Mouse (Mus musculus): ENCODE results near the gene Dixdc1. TPM values are rescaled to one million over a fixed set of nuclear protein-coding genes. Genes with fewer than 3 reads are reported as not detected.

Gene Dixdc1
- total RNA-seq (2021), result 1 to 10 TPM; 2.1 to 4.7 TPM
- long read RNA-seq, experiment 1, result 0 reads
- long read RNA-seq, experiment 2, full-length matches to known transcripts, result 1 of 1 reads
- long read RNA-seq, experiment 2, partial matches to known transcripts, result 0 of 1 reads
- long read RNA-seq, experiment 2, other reads (novel, unspliced or antisense), result 0 of 1 reads

DNA sequence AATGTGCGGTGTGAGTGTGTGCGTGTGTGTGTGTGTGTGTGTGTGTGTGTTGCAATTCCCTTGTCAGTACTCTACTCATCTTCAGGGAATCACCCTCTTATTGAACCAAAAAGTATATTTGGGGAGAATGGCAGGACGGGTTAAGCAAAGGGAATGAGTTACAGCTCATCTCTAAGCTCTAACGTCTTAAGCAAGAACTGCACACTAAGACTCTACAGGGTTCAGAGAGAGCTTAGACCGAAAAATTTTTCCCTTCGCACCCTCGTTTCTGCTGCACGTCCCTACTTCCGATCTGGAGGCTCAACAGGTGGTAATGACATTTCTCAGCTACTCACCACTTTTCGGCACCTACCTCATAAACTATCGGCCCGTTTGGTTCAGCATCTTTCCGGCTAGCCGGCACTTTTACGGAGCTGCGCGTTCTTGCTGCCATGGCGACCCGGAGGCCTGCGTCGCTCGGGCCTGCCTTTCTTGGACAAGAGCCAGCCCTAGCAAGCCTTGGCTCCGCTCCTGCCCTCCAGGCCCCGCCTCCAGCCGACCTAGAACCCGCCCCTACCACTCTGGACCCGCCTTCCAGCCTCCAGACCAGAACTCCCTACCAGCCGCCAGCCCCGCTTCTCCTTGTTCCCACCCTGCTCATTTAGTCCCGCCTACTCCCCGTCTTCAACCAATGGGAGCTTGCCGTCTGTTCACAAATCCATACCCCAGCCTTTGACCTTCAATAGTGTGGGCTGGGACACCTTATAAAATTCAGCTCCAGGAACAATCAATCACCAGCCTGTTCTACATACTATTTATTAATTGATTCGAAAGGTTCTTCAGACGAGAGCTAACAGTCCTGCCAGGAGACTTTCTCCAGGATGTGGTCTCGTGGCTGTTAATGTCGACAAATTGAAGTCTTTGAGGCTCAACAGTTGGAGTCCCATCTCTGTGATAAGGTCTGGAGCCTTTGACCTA, at the start of gene Dixdc1:
Dixdc1 (minus strand) TSS at position 604 of the 957 bp plus-strand sequence.
- peak; percentile 96 for DNase-seq (ENCODE audit: low spot score)

- DNase-seq (ENCODE audit: low spot score), result no peak
Measured at GRCm38 (mm10) chr9:50782155-50782554, 42.8 kb upstream of the Dixdc1 start.

DNA sequence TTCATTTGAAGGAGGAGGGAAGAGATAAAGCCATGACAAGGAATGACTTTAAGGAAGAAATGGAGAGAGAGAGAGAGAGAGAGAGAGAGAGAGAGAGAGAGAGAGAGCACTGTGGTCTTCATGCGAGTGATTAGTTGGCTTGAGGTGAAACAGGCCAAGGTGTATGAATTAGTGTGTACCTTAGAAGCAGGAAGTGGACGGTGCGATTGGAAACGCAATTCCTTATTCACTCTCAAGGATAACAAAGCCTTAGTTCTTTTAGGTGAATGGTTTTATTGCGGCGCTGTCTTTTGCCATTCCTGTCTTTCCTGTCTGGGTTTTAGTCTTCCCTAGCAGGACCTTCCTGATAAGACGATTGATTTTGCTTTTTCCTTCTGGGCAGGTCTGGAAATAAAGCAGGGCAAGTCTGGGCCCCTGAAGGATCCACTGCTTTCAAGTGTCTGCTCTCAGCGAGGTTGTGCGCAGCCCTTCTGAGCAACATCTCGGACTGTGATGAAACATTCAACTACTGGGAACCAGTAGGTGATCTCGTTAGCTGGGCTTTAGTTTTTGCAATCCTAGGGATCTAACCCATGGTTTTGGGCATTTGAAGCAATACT, 36.9 kb upstream of the Dixdc1 start:
- no peak for DNase-seq (ENCODE audit: low spot score)

- no peak for DNase-seq (ENCODE audit: low spot score)
Measured at GRCm38 (mm10) chr9:50775662-50776126, 36.4 kb upstream of the Dixdc1 start.

- DNase-seq (ENCODE audit: low spot score), result peak; percentile 89
Measured at GRCm38 (mm10) chr9:50774991-50775612, 35.8 kb upstream of the Dixdc1 start, which contains the start of the genes Alg9 and 1110032A03Rik. Gene Alg9, plus strand, starts transcription at chr9:50775019. Gene 1110032A03Rik, minus strand, starts transcription at chr9:50775520.

- no peak for DNase-seq (ENCODE audit: low spot score)
Measured at GRCm38 (mm10) chr9:50774026-50774462, 34.7 kb upstream of the Dixdc1 start.

GRCm38 (mm10) chr9:50770011-50770410, 30.7 kb upstream of the Dixdc1 start:
- no peak for DNase-seq (ENCODE audit: low spot score)

DNA sequence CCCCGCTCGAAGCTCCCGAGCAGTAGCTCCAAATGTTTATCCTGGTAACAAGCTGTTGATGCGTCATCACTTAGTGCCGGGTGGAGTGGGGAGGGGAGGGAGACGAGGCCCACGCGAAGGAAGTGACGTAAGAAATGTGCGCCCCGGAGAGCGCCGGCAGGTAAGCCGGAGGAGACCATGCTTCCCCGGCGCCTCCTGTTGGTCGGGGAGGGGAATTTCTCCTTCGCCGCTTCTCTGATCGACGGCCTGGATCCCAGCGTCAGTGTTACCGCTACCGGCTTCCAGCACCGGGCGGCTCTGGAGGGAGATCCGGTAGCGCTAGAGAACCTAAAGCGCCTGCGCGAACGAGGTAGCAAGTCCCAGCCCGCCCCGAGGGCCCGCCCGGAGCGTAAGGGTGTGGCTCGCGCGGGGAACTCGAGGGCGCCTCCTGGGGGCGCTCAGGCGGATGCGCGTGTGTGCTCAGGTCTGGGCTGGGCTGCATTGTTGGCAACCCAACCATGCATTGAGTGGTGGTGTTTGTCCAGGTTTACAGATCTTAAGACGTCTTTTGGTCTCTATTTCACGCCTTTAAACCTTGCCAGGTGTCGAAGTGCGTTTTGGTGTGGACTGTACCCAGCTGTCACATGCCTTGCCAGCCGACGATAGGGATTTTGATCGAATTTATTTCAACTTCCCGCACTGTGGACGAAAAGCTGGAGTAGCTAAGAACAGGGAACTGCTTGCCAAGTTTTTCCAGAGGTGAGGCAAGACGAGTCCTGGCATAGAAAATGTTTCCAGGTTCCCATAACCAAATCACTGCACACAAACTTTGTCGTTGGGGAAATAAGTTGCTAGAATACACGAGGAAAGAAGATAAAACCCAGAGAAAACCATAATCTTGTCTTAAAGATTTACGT, 29.0 kb upstream of the Dixdc1 start, which contains the start of gene Fdxacb1:
Fdxacb1 (plus strand) TSS at position 130 of the 896 bp plus-strand sequence.
- DNase-seq (ENCODE audit: low spot score), result peak; percentile 99

- DNase-seq (ENCODE audit: low spot score), result no peak
Measured at GRCm38 (mm10) chr9:50767531-50768106, 28.3 kb upstream of the Dixdc1 start.

GRCm38 (mm10) chr9:50763331-50763730, 24.0 kb upstream of the Dixdc1 start:
- DNase-seq (ENCODE audit: low spot score), result peak; percentile 28

GRCm38 (mm10) chr9:50761520-50762243, 22.4 kb upstream of the Dixdc1 start:
- DNase-seq (ENCODE audit: low spot score), result no peak

DNA sequence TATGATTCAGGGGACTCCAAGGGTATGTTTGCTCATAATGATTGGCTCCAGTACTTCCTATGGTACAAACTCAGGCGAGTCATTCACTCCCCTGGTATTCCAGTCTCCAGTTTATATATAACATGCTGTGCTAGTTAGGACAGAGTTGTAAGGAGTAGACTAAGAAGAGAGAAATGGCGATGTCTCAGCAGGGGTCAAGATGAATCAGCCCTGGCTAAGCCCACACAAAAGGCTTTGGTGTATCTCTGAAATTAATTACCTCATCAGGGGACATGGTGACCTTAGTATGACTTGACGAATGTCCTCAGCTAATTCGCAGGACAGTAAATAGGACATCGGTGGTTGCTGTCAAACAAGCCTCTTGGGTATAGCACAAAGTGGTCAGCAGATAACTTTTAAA, 17.4 kb upstream of the Dixdc1 start:
- no peak for DNase-seq (ENCODE audit: low spot score)

DNA sequence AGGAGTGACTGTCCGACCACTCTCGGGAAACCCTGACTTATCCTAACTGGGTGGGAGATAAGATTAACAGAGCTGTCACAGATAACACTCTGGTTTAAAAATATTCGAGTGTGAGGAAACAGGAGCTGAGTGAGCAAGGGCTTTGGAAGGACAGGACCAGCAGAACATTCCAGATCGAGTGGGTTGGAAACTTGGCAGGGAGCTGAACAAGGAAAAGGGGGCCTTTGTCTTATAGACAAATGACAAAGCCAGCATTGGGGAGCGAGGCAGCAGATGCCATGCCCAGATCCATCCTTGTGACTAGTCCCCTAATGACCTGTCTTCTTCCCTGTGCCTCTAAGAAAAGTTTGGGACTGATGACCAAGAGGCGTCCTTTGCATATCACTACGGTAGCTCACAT, 14.6 kb upstream of the Dixdc1 start:
- no peak for DNase-seq (ENCODE audit: low spot score)

GRCm38 (mm10) chr9:50752784-50753615, 13.7 kb upstream of the Dixdc1 start:
- DNase-seq (ENCODE audit: low spot score), result peak; percentile 97

- DNase-seq (ENCODE audit: low spot score), result peak; percentile 63
Measured at GRCm38 (mm10) chr9:50752054-50752602, 12.8 kb upstream of the Dixdc1 start, which contains the start of gene Hspb2. Gene Hspb2, minus strand, starts transcription at chr9:50752354.

- peak; percentile 24 for DNase-seq (ENCODE audit: low spot score)
Measured at GRCm38 (mm10) chr9:50751323-50751722, 12.0 kb upstream of the Dixdc1 start, which contains the start of gene Cryab. Gene Cryab, plus strand, starts transcription at chr9:50751325.

DNA sequence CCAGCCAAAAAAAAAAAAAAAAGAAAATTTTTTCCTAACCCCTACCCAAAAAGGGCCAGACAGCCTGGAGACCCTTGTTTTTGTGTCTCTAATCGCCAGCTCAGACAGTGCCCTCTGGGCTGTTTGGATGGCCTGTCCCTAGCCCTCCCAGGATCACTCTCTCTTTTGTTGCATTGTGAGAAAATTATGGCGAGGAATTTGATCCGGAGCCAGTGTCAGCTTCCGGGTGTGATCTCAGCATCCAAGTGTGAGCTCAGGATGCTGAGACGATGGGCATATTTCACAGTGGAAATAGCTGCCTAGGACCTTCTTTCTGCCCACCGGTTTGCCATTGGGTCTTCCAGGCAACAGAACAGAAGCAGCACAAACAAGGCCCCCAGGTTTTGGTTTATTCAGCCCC, 11.4 kb upstream of the Dixdc1 start:
- DNase-seq (ENCODE audit: low spot score), result no peak

DNA sequence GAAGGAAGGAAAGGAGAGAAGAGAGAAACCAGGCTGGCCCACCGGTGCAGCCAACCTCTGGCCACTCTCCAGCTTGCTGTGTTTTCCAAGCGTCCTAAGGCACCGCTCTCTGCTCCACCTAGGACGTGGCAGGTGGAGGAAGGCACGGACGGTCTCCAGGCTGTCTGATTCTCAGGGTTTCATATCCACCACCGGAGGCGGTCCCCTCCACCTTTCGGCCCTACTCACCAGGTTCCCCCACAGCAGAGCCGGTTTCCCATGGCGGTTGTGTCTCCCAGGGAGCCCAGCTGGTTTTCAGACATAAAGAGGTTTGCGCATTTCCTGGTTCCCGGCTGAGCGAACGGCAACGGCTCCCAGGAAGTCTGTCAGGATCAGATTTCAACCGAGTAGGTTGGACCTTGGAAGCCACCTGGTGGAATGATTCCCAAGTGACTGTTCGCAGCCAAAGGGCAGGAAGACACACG, 6.9 kb upstream of the Dixdc1 start, which contains the start of gene 2310030G06Rik:
2310030G06Rik (minus strand) TSS at position 323 of the 464 bp plus-strand sequence.
- no peak for DNase-seq (ENCODE audit: low spot score)

Data from gastrocnemius, adult 18-20 months (tissue).